Mouse (Mus musculus) macrophage (primary cell): ENCODE results near the gene Iqschfp. TPM values are rescaled to one million over a fixed set of nuclear protein-coding genes. Genes with fewer than 3 reads are reported as not detected.

Source experiments
- H3K27ac ChIP-seq: fragments of 350-480 bp; formaldehyde crosslinking; 2 replicates; pipeline ENCODE4 v1.9.0; 2021
- H3K36me3 ChIP-seq: fragments of 350-480 bp; formaldehyde crosslinking; 2 replicates; pipeline ENCODE4 v1.9.0; 2021; ENCODE audit errors: inconsistent target
- H3K4me3 ChIP-seq: fragments of 350-480 bp; formaldehyde crosslinking; 2 replicates; pipeline ENCODE4 v1.9.0; 2021; ENCODE audit errors: inconsistent target
- H3K79me2 ChIP-seq: fragments of 350-480 bp; formaldehyde crosslinking; 2 replicates; pipeline ENCODE4 v1.9.0; 2021; ENCODE audit errors: inconsistent target
- WGBS: methylation state at CpG from one replicate; pipeline ENCODE4 v1.1.7; 2026; ENCODE audit warnings: inconsistent platforms; ENCODE audit not compliant: missing documents; 5-methylcytosine and 5-hydroxymethylcytosine counted together
- polyA plus RNA-seq: library from polyadenylated mRNA; stranded (reverse); fragments of 250-400 nt; gene quantifications from 3 replicates; pipeline ENCODE4 v1.2.4, GENCODE M21; 2018; ENCODE audit warnings: inconsistent platforms
- total RNA-seq, 78 experiments: library from RNA; depleted of rRNA; stranded (reverse); fragments of 250-400 nt; gene quantifications; 1 replicate in 9 of 78; 2 replicates in 24 of 78; 3 replicates in 43 of 78; 4 replicates in 2 of 78; pipeline ENCODE4 v1.2.4; 2018; ENCODE audit warnings: inconsistent platforms in 56 of 78

Gene Iqschfp
- not detected for total RNA-seq (2018; cell fraction: chromatin; rRNA removed)
- total RNA-seq (2018; cell fraction: cytosol; rRNA removed) = not detected
- total RNA-seq (2018; cell fraction: nucleus; rRNA removed) = not detected
- polyA plus RNA-seq = not detected in 3 replicates

- H3K79me2 ChIP-seq = no peaks in the 10 kb centered on the region
- WGBS = 83% methylated on average over 14 of the region's 15 CpGs
Observed at GRCm38 (mm10) chr3:67892026-67892705, at the start of gene Iqschfp, which contains the start of gene Iqcj. Iqschfp (plus strand) TSS chr3:67892232. Iqcj (plus strand) TSS chr3:67892220.

GRCm38 (mm10) chr3:67852397-67852796 lies 39.6 kb upstream of the Iqschfp start:
- Histone ChIP-seq H3K79me2 (no peaks in the 10 kb centered on the region), H3K4me3 (no peak overlapping the region), H3K36me3 (no peaks in the 10 kb centered on the region), H3K27ac (no peak overlapping the region)
- WGBS = 89% methylated on average over 5 of the region's 5 CpGs

More at GRCm38 (mm10) chr3:67892026-67892705, at the start of gene Iqschfp, which contains the start of gene Iqcj:
- Histone ChIP-seq H3K4me3 (no peak within 1 kb of the TSS), H3K27ac (no peak within 1 kb of the TSS), H3K36me3 (no peaks in the 10 kb centered on the region)

- H3K27ac ChIP-seq = no peak overlapping the region
- WGBS = 92% methylated on average over 3 of the region's 3 CpGs
Observed at GRCm38 (mm10) chr3:67861524-67861923, 30.5 kb upstream of the Iqschfp start.

GRCm38 (mm10) chr3:67867420-67868065 lies 24.5 kb upstream of the Iqschfp start:
- Histone ChIP-seq H3K79me2 (no peaks in the 10 kb centered on the region), H3K27ac (no peak overlapping the region), H3K36me3 (no peaks in the 10 kb centered on the region), H3K4me3 (no peak overlapping the region)
- WGBS = 89% methylated on average over 13 of the region's 13 CpGs

More at GRCm38 (mm10) chr3:67861524-67861923, 30.5 kb upstream of the Iqschfp start:
- Histone ChIP-seq H3K79me2 (no peaks in the 10 kb centered on the region), H3K36me3 (no peaks in the 10 kb centered on the region), H3K4me3 (no peak overlapping the region)

GRCm38 (mm10) chr3:67869424-67869823 lies 22.6 kb upstream of the Iqschfp start:
- Histone ChIP-seq H3K4me3 (no peak overlapping the region), H3K79me2 (no peaks in the 10 kb centered on the region)
- WGBS = 94% methylated on average over 1 of the region's 1 CpGs

GRCm38 (mm10) chr3:67877253-67877652 lies 14.8 kb upstream of the Iqschfp start:
- Histone ChIP-seq H3K79me2 (no peaks in the 10 kb centered on the region), H3K36me3 (no peaks in the 10 kb centered on the region), H3K4me3 (no peak overlapping the region), H3K27ac (no peak overlapping the region)
- WGBS = 81% methylated on average over 4 of the region's 4 CpGs

More at GRCm38 (mm10) chr3:67869424-67869823, 22.6 kb upstream of the Iqschfp start:
- no peak overlapping the region for H3K27ac ChIP-seq
- H3K36me3 ChIP-seq = no peaks in the 10 kb centered on the region

- Histone ChIP-seq H3K27ac (no peak overlapping the region), H3K79me2 (no peaks in the 10 kb centered on the region), H3K36me3 (no peaks in the 10 kb centered on the region), H3K4me3 (no peak overlapping the region)
- 84% methylated on average over 3 of the region's 3 CpGs for WGBS
Observed at GRCm38 (mm10) chr3:67884335-67884734, 7.7 kb upstream of the Iqschfp start.

- Histone ChIP-seq H3K79me2 (no peaks in the 10 kb centered on the region), H3K36me3 (no peaks in the 10 kb centered on the region), H3K4me3 (no peak overlapping the region), H3K27ac (no peak overlapping the region)
- WGBS = 89% methylated on average over 1 of the region's 1 CpGs
Observed at GRCm38 (mm10) chr3:67886176-67886575, 5.9 kb upstream of the Iqschfp start.

GRCm38 (mm10) chr3:67887251-67887650 lies 4.8 kb upstream of the Iqschfp start:
- no peak overlapping the region for H3K27ac ChIP-seq
- H3K4me3 ChIP-seq = no peak overlapping the region
- no peaks in the 10 kb centered on the region for H3K36me3 ChIP-seq
- H3K79me2 ChIP-seq = no peaks in the 10 kb centered on the region

GRCm38 (mm10) chr3:67892768-67893167 lies 736 bp downstream of the Iqschfp start:
- H3K4me3 ChIP-seq = no peak overlapping the region
- H3K79me2 ChIP-seq = no peaks in the 10 kb centered on the region
- 90% methylated on average over 10 of the region's 10 CpGs for WGBS
- no peak overlapping the region for H3K27ac ChIP-seq
- no peaks in the 10 kb centered on the region for H3K36me3 ChIP-seq

- Histone ChIP-seq H3K27ac (no peak overlapping the region), H3K36me3 (no peaks in the 10 kb centered on the region), H3K4me3 (no peak overlapping the region), H3K79me2 (no peaks in the 10 kb centered on the region)
- WGBS = 87% methylated on average over 4 of the region's 4 CpGs
Observed at GRCm38 (mm10) chr3:67902517-67902916, 10.5 kb downstream of the Iqschfp start.

- H3K4me3 ChIP-seq = no peak overlapping the region
- 96% methylated on average over 2 of the region's 2 CpGs for WGBS
- H3K36me3 ChIP-seq = no peaks in the 10 kb centered on the region
- H3K79me2 ChIP-seq = no peaks in the 10 kb centered on the region
- no peak overlapping the region for H3K27ac ChIP-seq
Observed at GRCm38 (mm10) chr3:67908586-67908985, 16.6 kb downstream of the Iqschfp start.

- Histone ChIP-seq H3K36me3 (no peaks in the 10 kb centered on the region), H3K79me2 (no peaks in the 10 kb centered on the region), H3K4me3 (no peak overlapping the region), H3K27ac (no peak overlapping the region)
- 85% methylated on average over 3 of the region's 3 CpGs for WGBS
Observed at GRCm38 (mm10) chr3:67918098-67918497, 26.1 kb downstream of the Iqschfp start.

- WGBS = 76% methylated on average over 8 of the region's 8 CpGs
- Histone ChIP-seq H3K79me2 (no peaks in the 10 kb centered on the region), H3K4me3 (no peak overlapping the region), H3K36me3 (no peaks in the 10 kb centered on the region), H3K27ac (no peak overlapping the region)
Observed at GRCm38 (mm10) chr3:67918634-67919259, 26.7 kb downstream of the Iqschfp start.

GRCm38 (mm10) chr3:67923095-67923494 lies 31.1 kb downstream of the Iqschfp start:
- H3K36me3 ChIP-seq = no peaks in the 10 kb centered on the region
- 75% methylated on average over 4 of the region's 4 CpGs for WGBS
- no peaks in the 10 kb centered on the region for H3K79me2 ChIP-seq
- no peak overlapping the region for H3K27ac ChIP-seq
- H3K4me3 ChIP-seq = no peak overlapping the region
